Mouse (Mus musculus) ES-E14 (cell line): ENCODE data around the gene Snx32. TPM values are rescaled to one million over a fixed set of nuclear protein-coding genes. Genes with fewer than 3 reads are reported as not detected.
A peak's percentile ranks its signal among the peaks of the same experiment; 100 is the strongest.

ENCODE experiments used
- DNase-seq: peaks from one replicate; pipeline ENCODE4 v3.0.0-alpha.2; 2013; ENCODE audit warnings: low read depth, low spot score
- H3K27ac ChIP-seq: 2 replicates; pipeline ENCODE4 v1.5.1; 2012; ENCODE audit warnings: low read depth, mild to moderate bottlenecking, low read length, moderate library complexity, mixed read lengths; ENCODE audit not compliant: poor library complexity, insufficient read depth, severe bottlenecking
- H3K36me3 ChIP-seq: 2 replicates; pipeline ENCODE4 v1.6.1; 2012; ENCODE audit warnings: mild to moderate bottlenecking, low read length, moderate library complexity, mixed read lengths; ENCODE audit not compliant: control insufficient read depth, poor library complexity, insufficient read depth, severe bottlenecking
- H3K4me1 ChIP-seq, 2 experiments: fragments of 150-350 bp in 1 of 2; sonication (generic) in 1 of 2; 2 replicates each; pipeline ENCODE4 v1.6.1; 2012; ENCODE audit warnings: low read length in 2 of 2, mild to moderate bottlenecking in 1 of 2, mixed read lengths in 1 of 2; ENCODE audit not compliant: control insufficient read depth in 2 of 2, insufficient read depth in 2 of 2, poor library complexity in 1 of 2
- H3K4me3 ChIP-seq, 2 experiments: fragments of 150-350 bp in 1 of 2; sonication (generic) in 1 of 2; 2 replicates each; pipeline ENCODE4 v1.5.1; 2012; ENCODE audit warnings: low read length in 2 of 2, low read depth in 1 of 2, mild to moderate bottlenecking in 1 of 2, mixed read lengths in 1 of 2; ENCODE audit not compliant: insufficient read depth in 1 of 2, poor library complexity in 1 of 2, severe bottlenecking in 1 of 2
- H3K9ac ChIP-seq: 2 replicates; pipeline ENCODE4 v1.6.1; 2012; ENCODE audit warnings: low read depth, mild to moderate bottlenecking, low read length, mixed read lengths; ENCODE audit not compliant: poor library complexity, insufficient read depth, severe bottlenecking
- H3K9me3 ChIP-seq: fragments of 150-350 bp; sonication (generic); 2 replicates; pipeline ENCODE4 v1.6.1; 2012; ENCODE audit warnings: low read depth, mild to moderate bottlenecking, low read length; ENCODE audit not compliant: control insufficient read depth, insufficient read depth
- CHD2 ChIP-seq: IDR thresholded peaks from 2 replicates; pipeline ENCODE4 v1.6.1; 2014; ENCODE audit warnings: mild to moderate bottlenecking, low read depth, low read length, inconsistent platforms
- HCFC1 ChIP-seq: IDR thresholded peaks from 2 replicates; pipeline ENCODE4 v1.6.1; 2012; ENCODE audit warnings: low read length, inconsistent platforms, borderline replicate concordance; ENCODE audit not compliant: insufficient read depth
- MAFK ChIP-seq: IDR thresholded peaks from 2 replicates; pipeline ENCODE4 v1.6.1; 2014; ENCODE audit warnings: mild to moderate bottlenecking, low read depth, low read length, inconsistent platforms; ENCODE audit not compliant: insufficient read depth
- ZC3H11A ChIP-seq: IDR thresholded peaks from 2 replicates; pipeline ENCODE4 v1.6.1; 2012; ENCODE audit warnings: low read depth, mild to moderate bottlenecking, inconsistent platforms, low read length, borderline replicate concordance
- ZNF384 ChIP-seq: IDR thresholded peaks from 2 replicates; pipeline ENCODE4 v1.6.1; 2012; ENCODE audit warnings: low read depth, low read length, inconsistent platforms
- in situ Hi-C, 2 experiments: fragments of 600-800 bp; cut with MboI; formaldehyde crosslinking; loops; one replicate each; pipeline ENCODE4 v1.15.1; 2025; ENCODE audit warnings: low sequenced_read_pairs in 2 of 2, inconsistent platforms in 1 of 2; ENCODE audit not compliant: unreplicated experiment in 2 of 2
- total RNA-seq: library from RNA; depleted of rRNA; stranded (reverse); fragments of 300-350 nt; gene quantifications from 2 replicates; pipeline ENCODE4 v1.2.3, GENCODE M21; 2012

Gene Snx32
- total RNA-seq, 1 experiment = 3.3 TPM

- Histone ChIP-seq H3K9me3 (no peaks in the 10 kb centered on the region), H3K4me3 (no peak overlapping the region), H3K27ac (no peak overlapping the region), H3K36me3 (no peaks in the 10 kb centered on the region), H3K9ac (no peak overlapping the region), H3K4me1 (peaks cover 0 to 7% of the 10 kb centered on the region in 2 experiments; a peak in 1 of 4 replicates)
- in situ Hi-C loops = loop anchor here in 1 of 2 experiments (5.0 kb wide), 1 partner anchor 47 kb away; no protein-coding TSS in a partner anchor
- no peak for DNase-seq
- TF ChIP-seq ZNF384 = no peak
- TF ChIP-seq HCFC1 = no peak
- no peak for TF ChIP-seq MAFK
- TF ChIP-seq CHD2 = no peak
- TF ChIP-seq ZC3H11A = no peak
Observed at GRCm38 (mm10) chr19:5525204-5525603, 14.9 kb upstream of the Snx32 start.

GRCm38 (mm10) chr19:5518721-5519120 is 8.4 kb upstream of the Snx32 start:
- no peak for TF ChIP-seq CHD2
- TF ChIP-seq MAFK = no peak
- no peak for TF ChIP-seq HCFC1
- TF ChIP-seq ZC3H11A = no peak
- TF ChIP-seq ZNF384 = no peak
- in situ Hi-C loops = no loop called here
- no peaks in the 10 kb centered on the region for H3K36me3 ChIP-seq
- H3K27ac ChIP-seq = no peak overlapping the region
- DNase-seq = no peak
- no peak overlapping the region for H3K9ac ChIP-seq
- H3K4me1 ChIP-seq = peaks cover 3 to 11% of the 10 kb centered on the region in 2 experiments; a peak in 3 of 4 replicates
- H3K9me3 ChIP-seq = no peaks in the 10 kb centered on the region
- H3K4me3 ChIP-seq = no peak overlapping the region

GRCm38 (mm10) chr19:5516906-5517505 is 6.7 kb upstream of the Snx32 start:
- no peak for DNase-seq
- no peak for TF ChIP-seq ZC3H11A
- TF ChIP-seq ZNF384 = no peak
- TF ChIP-seq MAFK = no peak
- TF ChIP-seq CHD2 = no peak
- TF ChIP-seq HCFC1 = no peak
- H3K9me3 ChIP-seq = no peaks in the 10 kb centered on the region
- 0 out of 2 replicates have a peak overlapping the region, but pooled peaks have one; percentile 38 for H3K27ac ChIP-seq
- no peak overlapping the region for H3K9ac ChIP-seq
- H3K4me1 ChIP-seq = peaks cover 3 to 11% of the 10 kb centered on the region in 2 experiments; a peak in 3 of 4 replicates
- no peak overlapping the region for H3K4me3 ChIP-seq
- in situ Hi-C loops = no loop called here
- H3K36me3 ChIP-seq = no peaks in the 10 kb centered on the region

GRCm38 (mm10) chr19:5515840-5516777 is 5.8 kb upstream of the Snx32 start:
- peak overlapping the region; percentile 41 for H3K27ac ChIP-seq
- in situ Hi-C loops = no loop called here
- H3K4me3 ChIP-seq = no peak overlapping the region
- peaks cover 3 to 11% of the 10 kb centered on the region in 2 experiments; a peak in 3 of 4 replicates for H3K4me1 ChIP-seq
- no peak overlapping the region for H3K9ac ChIP-seq
- no peaks in the 10 kb centered on the region for H3K36me3 ChIP-seq
- H3K9me3 ChIP-seq = no peaks in the 10 kb centered on the region
- TF ChIP-seq CHD2 (no peak), ZNF384 (no peak), ZC3H11A (no peak), MAFK (no peak), HCFC1 (no peak)
- no peak for DNase-seq
